Mouse (Mus musculus) C2C12 (cell line): ENCODE measurements around the gene Eif4h.

Experiments
- CEBPB ChIP-seq: IDR thresholded peaks from one replicate; pipeline ENCODE4 v1.6.1; 2011; ENCODE audit warnings: low read depth, mild to moderate bottlenecking, control low read depth, moderate library complexity
- CTCF ChIP-seq: IDR thresholded peaks from one replicate; pipeline ENCODE4 v1.5.1; 2011; ENCODE audit not compliant: control insufficient read depth, insufficient read depth, insufficient read length
- FOSL1 ChIP-seq: IDR thresholded peaks from one replicate; pipeline ENCODE4 v1.8.0; 2011; ENCODE audit warnings: mild to moderate bottlenecking, low read length; ENCODE audit not compliant: poor library complexity, insufficient read depth, severe bottlenecking
- MAX ChIP-seq: IDR thresholded peaks from one replicate; pipeline ENCODE4 v1.6.1; 2011; ENCODE audit warnings: mild to moderate bottlenecking, control low read depth
- MYOD1 ChIP-seq: IDR thresholded peaks from one replicate; pipeline ENCODE4 v1.6.1; 2011; ENCODE audit warnings: low read depth; ENCODE audit not compliant: control insufficient read depth, insufficient read length
- MYOG ChIP-seq: IDR thresholded peaks from one replicate; pipeline ENCODE4 v1.6.1; 2011; ENCODE audit not compliant: control insufficient read depth, insufficient read length; ENCODE audit errors: extremely low read depth
- USF1 ChIP-seq: IDR thresholded peaks from one replicate; pipeline ENCODE4 v1.6.1; 2011; ENCODE audit warnings: low read depth, mild to moderate bottlenecking, control low read depth, moderate library complexity

- TF ChIP-seq USF1 (no peak), CTCF (no peak), MAX (no peak), CEBPB (no peak), MYOG (no peak), MYOD1 (no peak), FOSL1 (no peak)
Observed at GRCm38 (mm10) chr5:134672198-134672516, 32.9 kb upstream of the Eif4h start.
